Mouse (Mus musculus) kidney, embryonic 14.5 days (tissue): ENCODE data around the gene Mtg1. TPM values are rescaled to one million over a fixed set of nuclear protein-coding genes. Genes with fewer than 3 reads are reported as not detected.

Experiments used
- ATAC-seq: fragments of 200-750 bp; cut with Nextera tagmentation; 2 replicates; pipeline ENCODE4 v1.8.0; 2017; ENCODE audit warnings: moderate number of reproducible peaks, mild to moderate bottlenecking, moderate TSS enrichment, moderate library complexity; ENCODE audit not compliant: low FRiP score, low TSS enrichment
- H3K27ac ChIP-seq: fragments of 300-500 bp; sonication (generic); 2 replicates; pipeline ENCODE4 v1.5.1; 2014; ENCODE audit warnings: low read depth, mild to moderate bottlenecking, low read length, moderate library complexity, mixed read lengths
- H3K27me3 ChIP-seq: fragments of 300-500 bp; sonication (generic); 2 replicates; pipeline ENCODE4 v1.6.1; 2014; ENCODE audit warnings: mild to moderate bottlenecking, low read length; ENCODE audit not compliant: control insufficient read depth, insufficient read depth
- H3K36me3 ChIP-seq: fragments of 300-500 bp; sonication (generic); 2 replicates; pipeline ENCODE4 v1.6.1; 2014; ENCODE audit warnings: low read length, mixed read lengths; ENCODE audit not compliant: control insufficient read depth, insufficient read depth
- H3K4me1 ChIP-seq: fragments of 300-500 bp; sonication (generic); 2 replicates; pipeline ENCODE4 v1.6.1; 2014; ENCODE audit warnings: low read length, mixed read lengths; ENCODE audit not compliant: control insufficient read depth, insufficient read depth
- H3K4me2 ChIP-seq: fragments of 300-500 bp; sonication (generic); replicated peaks from 2 replicates; pipeline ENCODE4 v1.6.1; 2014; ENCODE audit warnings: low read depth, mild to moderate bottlenecking, low read length
- H3K4me3 ChIP-seq: fragments of 300-500 bp; sonication (generic); 2 replicates; pipeline ENCODE4 v1.5.1; 2014; ENCODE audit warnings: mild to moderate bottlenecking, low read length
- H3K9ac ChIP-seq: fragments of 300-500 bp; sonication (generic); 2 replicates; pipeline ENCODE4 v1.6.1; 2014; ENCODE audit warnings: low read depth, mild to moderate bottlenecking, low read length, moderate library complexity
- H3K9me3 ChIP-seq: fragments of 300-500 bp; sonication (generic); 2 replicates; pipeline ENCODE4 v1.6.1; 2016; ENCODE audit warnings: low read length; ENCODE audit not compliant: control insufficient read depth
- WGBS: fragments of 180-500 bp; shearing (Covaris S2); extraction: QIAGEN DNeasy Blood & Tissue Kit; methylation state at CpG from one replicate; pipeline ENCODE4 v1.1.7; 2014; 5-methylcytosine and 5-hydroxymethylcytosine counted together
- polyA plus RNA-seq: library from polyadenylated mRNA; unstranded; fragments of >200 nt; fragmentation: Nextera tagmentation; extraction: Ambion mirVana; gene quantifications from 2 replicates; pipeline ENCODE4 v1.2.1, GENCODE M21; 2014

The Mtg1 gene
- polyA plus RNA-seq, 1 experiment from 2014 or later: 30.8 TPM

- Histone ChIP-seq H3K36me3 (peaks cover 18% of the 10 kb centered on the region), H3K27ac (no peak within 1 kb of the TSS), H3K4me3 (peak within 1 kb of the TSS; percentile 36), H3K9ac (peak within 1 kb of the TSS; percentile 40), H3K9me3 (no peaks in the 10 kb centered on the region), H3K4me2 (peak within 1 kb of the TSS; percentile 55), H3K27me3 (no peaks in the 10 kb centered on the region), H3K4me1 (peaks cover 7% of the 10 kb centered on the region; the same call in 1 of the 2 replicates)
- 1% methylated on average over 30 of the region's 30 CpGs for WGBS
- ATAC-seq: peak; percentile 94
These were observed 35.1 kb upstream of the Mtg1 start, which contains the start of gene Fuom for GRCm38 (mm10) chr7:140101993-140102860. Gene Fuom, minus strand, starts transcription at chr7:140102441.

GRCm38 (mm10) chr7:140104009-140104408, 33.4 kb upstream of the Mtg1 start:
- Histone ChIP-seq H3K4me1 (peaks cover 7% of the 10 kb centered on the region; the same call in 1 of the 2 replicates), H3K27ac (no peak overlapping the region), H3K4me2 (no peak overlapping the region), H3K4me3 (no peak overlapping the region), H3K36me3 (peaks cover 36% of the 10 kb centered on the region), H3K9ac (no peak overlapping the region), H3K9me3 (no peaks in the 10 kb centered on the region), H3K27me3 (no peaks in the 10 kb centered on the region)
- 68% methylated on average over 4 of the region's 4 CpGs for WGBS
- no peak for ATAC-seq

- Histone ChIP-seq H3K36me3 (peaks cover 57% of the 10 kb centered on the region), H3K9me3 (no peaks in the 10 kb centered on the region), H3K27me3 (no peaks in the 10 kb centered on the region), H3K4me2 (no peak overlapping the region), H3K4me3 (no peak overlapping the region), H3K27ac (no peak overlapping the region), H3K9ac (no peak overlapping the region), H3K4me1 (no peaks in the 10 kb centered on the region)
- no peak for ATAC-seq
- WGBS: 80% methylated on average over 3 of the region's 3 CpGs
These were observed 25.4 kb upstream of the Mtg1 start for GRCm38 (mm10) chr7:140111943-140112342.

- H3K27ac ChIP-seq: peak within 1 kb of the TSS; percentile 88
- no peaks in the 10 kb centered on the region for H3K27me3 ChIP-seq
- H3K4me1 ChIP-seq: no peaks in the 10 kb centered on the region
- ATAC-seq: peak; percentile 75
- peaks cover 20% of the 10 kb centered on the region for H3K36me3 ChIP-seq
- H3K9me3 ChIP-seq: no peaks in the 10 kb centered on the region
- H3K4me2 ChIP-seq: peak within 1 kb of the TSS; percentile 70
- H3K4me3 ChIP-seq: peak within 1 kb of the TSS; percentile 81
- H3K9ac ChIP-seq: peak within 1 kb of the TSS; percentile 81
- 1% methylated on average over 23 of the region's 23 CpGs for WGBS
These were observed 21.6 kb upstream of the Mtg1 start, which contains the start of gene Paox for GRCm38 (mm10) chr7:140115583-140116328. Gene Paox, plus strand, starts transcription at chr7:140115799.

- ATAC-seq: peak; percentile 96
- no peaks in the 10 kb centered on the region for H3K9me3 ChIP-seq
- H3K27ac ChIP-seq: peak within 1 kb of the TSS; percentile 88
- H3K9ac ChIP-seq: peak within 1 kb of the TSS; percentile 81
- peak within 1 kb of the TSS; percentile 81 for H3K4me3 ChIP-seq
- H3K36me3 ChIP-seq: peaks cover 14% of the 10 kb centered on the region
- no peaks in the 10 kb centered on the region for H3K4me1 ChIP-seq
- no peaks in the 10 kb centered on the region for H3K27me3 ChIP-seq
- 4% methylated on average over 28 of the region's 28 CpGs for WGBS
- H3K4me2 ChIP-seq: peak within 1 kb of the TSS; percentile 70
These were observed 20.9 kb upstream of the Mtg1 start, which contains the start of gene Echs1 for GRCm38 (mm10) chr7:140116329-140117054. Gene Echs1, minus strand, starts transcription at chr7:140116476.

- WGBS: 89% methylated on average over 2 of the region's 2 CpGs
- H3K4me3 ChIP-seq: no peak overlapping the region
- no peak for ATAC-seq
These were observed 16.9 kb upstream of the Mtg1 start for GRCm38 (mm10) chr7:140120484-140120883.

GRCm38 (mm10) chr7:140121338-140121910, 15.9 kb upstream of the Mtg1 start:
- Histone ChIP-seq H3K9me3 (no peaks in the 10 kb centered on the region), H3K9ac (no peak overlapping the region), H3K27me3 (no peaks in the 10 kb centered on the region), H3K27ac (no peak overlapping the region), H3K4me1 (peaks cover 4% of the 10 kb centered on the region; the same call in 1 of the 2 replicates), H3K36me3 (no peaks in the 10 kb centered on the region), H3K4me3 (no peak overlapping the region), H3K4me2 (no peak overlapping the region)
- WGBS: 85% methylated on average over 13 of the region's 13 CpGs
- ATAC-seq: no peak

More at GRCm38 (mm10) chr7:140120484-140120883, 16.9 kb upstream of the Mtg1 start:
- H3K27me3 ChIP-seq: no peaks in the 10 kb centered on the region
- H3K9ac ChIP-seq: no peak overlapping the region
- H3K4me1 ChIP-seq: peaks cover 4% of the 10 kb centered on the region; the same call in 1 of the 2 replicates
- no peak overlapping the region for H3K27ac ChIP-seq
- no peak overlapping the region for H3K4me2 ChIP-seq
- H3K9me3 ChIP-seq: no peaks in the 10 kb centered on the region
- H3K36me3 ChIP-seq: no peaks in the 10 kb centered on the region

- H3K4me2 ChIP-seq: no peak overlapping the region
- no peaks in the 10 kb centered on the region for H3K36me3 ChIP-seq
- WGBS: 43% methylated on average over 4 of the region's 4 CpGs
- no peaks in the 10 kb centered on the region for H3K27me3 ChIP-seq
- no peaks in the 10 kb centered on the region for H3K9me3 ChIP-seq
- H3K27ac ChIP-seq: no peak overlapping the region
- no peak overlapping the region for H3K9ac ChIP-seq
- no peak for ATAC-seq
- no peak overlapping the region for H3K4me3 ChIP-seq
- peaks cover 4% of the 10 kb centered on the region for H3K4me1 ChIP-seq
These were observed 14.6 kb upstream of the Mtg1 start for GRCm38 (mm10) chr7:140122765-140123164.
